Mouse (Mus musculus) right cerebral cortex, adult 18-20 months (tissue): Measurements from ENCODE around the gene Rgs11.

Experiments used
- DNase-seq: peaks from one replicate; pipeline ENCODE4 v3.0.0; 2022; ENCODE audit warnings: mixed read lengths

Gene Rgs11

DNA sequence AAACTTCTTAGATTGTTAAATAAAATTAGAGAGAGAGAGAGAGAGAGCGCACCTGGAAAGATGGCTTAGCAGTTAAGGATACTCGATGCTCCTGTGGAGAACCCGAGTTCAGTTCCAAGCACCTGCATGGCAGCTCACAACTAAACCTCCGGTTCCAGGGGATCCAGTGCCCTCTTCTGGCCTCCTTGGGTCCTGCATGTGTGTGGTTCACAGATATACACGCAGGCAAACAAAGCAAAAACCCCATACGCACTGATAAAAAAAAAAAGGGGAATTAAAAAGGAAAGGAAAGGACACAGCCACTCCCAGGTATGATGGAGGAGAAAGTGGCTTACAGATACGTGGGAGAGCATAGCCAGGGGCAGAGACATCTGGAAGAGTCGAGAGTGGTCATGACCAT is 30.1 kb downstream of the Rgs11 start:
- no peak for DNase-seq

DNA sequence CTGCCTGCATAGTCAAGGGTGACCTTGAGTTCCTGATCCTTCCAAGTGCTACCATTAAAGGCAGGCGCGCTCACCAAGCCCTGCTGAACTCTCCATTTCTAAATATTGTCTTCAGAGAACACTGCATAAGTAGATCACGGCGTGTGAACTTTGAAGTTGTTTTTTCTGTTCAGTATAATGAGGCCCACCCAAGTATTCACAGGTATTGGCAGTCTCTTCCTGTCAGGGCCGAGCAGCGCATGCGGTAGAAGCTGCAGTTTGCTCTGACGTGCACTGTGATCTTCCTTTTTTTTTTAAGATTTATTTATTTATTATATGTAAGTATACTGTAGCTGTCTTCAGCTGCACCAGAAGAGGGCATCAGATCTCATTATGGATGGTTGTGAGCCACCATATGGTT is 31.6 kb downstream of the Rgs11 start:
- DNase-seq = no peak

DNA sequence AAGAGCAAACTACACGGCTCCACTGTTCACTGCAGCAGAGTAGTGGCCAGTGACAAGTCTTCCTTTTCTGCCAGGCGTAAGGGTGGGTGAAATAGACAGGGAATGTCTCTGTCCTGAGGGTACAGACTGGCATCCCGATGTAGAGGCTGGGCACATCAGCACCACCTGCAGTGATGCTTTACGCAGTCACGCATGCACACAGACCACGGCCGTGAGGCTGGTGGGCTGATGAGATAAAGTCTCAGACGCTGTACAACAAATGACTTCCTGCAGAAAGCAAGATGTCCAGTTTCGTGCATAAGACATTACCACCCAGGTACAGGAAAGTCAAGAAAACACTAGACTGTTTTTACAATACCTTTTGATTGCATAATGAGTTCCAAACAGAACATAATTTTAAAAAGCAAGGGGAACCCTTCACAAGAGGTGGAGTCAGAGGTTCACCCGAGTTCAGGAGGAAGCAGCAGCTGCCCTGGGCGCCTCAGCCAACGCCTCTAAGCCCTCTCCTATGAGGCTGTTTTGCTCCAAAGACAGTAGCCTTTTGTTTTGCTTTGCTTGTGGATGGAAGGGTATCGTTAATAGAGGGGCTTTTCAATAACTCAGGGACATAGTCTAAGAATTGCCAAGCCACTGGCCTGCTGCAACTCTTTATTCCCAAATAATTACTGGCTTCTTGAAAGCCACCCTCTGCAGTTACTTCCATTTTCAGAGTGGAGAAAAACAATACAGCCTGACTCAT is 32.5 kb downstream of the Rgs11 start:
- DNase-seq = no peak

DNA sequence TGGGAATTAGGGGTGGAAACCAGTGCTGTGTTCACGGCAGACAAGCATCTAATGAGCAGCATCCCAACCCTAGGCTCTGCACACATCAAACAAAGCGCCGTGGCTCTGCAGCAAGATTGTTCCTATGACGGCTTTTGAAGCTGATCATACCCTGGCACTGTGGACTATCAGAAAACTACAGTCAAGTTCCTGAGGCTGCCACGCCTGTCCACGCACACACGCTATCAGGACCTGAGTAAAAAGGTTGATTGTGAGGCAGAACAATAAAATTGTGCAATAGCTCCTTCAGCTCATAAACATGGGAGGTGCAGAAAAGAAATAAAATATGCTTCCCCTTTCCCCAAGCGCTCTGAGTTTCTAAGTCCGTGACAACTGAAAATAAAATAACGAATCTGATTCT is 34.9 kb downstream of the Rgs11 start:
- DNase-seq = no peak

DNA sequence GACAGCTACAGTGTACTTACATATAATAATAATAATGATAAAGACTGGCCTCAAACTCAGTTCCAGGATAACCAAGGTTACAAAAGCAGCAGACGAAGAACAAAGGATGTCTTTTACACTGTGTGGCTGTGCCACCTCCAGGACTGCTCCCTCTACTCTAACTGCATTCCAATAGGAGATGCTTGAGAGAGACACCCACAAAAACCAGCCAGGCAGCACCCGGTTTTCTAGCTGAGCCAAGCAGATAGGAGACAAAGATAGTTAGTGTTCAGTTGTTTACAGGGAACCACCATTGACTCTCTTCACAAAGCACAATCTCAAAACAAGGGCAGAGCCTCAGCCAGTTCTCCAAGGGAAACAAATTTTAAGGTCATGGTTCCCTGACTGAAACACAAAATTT is 36.8 kb downstream of the Rgs11 start:
- no peak for DNase-seq

DNA sequence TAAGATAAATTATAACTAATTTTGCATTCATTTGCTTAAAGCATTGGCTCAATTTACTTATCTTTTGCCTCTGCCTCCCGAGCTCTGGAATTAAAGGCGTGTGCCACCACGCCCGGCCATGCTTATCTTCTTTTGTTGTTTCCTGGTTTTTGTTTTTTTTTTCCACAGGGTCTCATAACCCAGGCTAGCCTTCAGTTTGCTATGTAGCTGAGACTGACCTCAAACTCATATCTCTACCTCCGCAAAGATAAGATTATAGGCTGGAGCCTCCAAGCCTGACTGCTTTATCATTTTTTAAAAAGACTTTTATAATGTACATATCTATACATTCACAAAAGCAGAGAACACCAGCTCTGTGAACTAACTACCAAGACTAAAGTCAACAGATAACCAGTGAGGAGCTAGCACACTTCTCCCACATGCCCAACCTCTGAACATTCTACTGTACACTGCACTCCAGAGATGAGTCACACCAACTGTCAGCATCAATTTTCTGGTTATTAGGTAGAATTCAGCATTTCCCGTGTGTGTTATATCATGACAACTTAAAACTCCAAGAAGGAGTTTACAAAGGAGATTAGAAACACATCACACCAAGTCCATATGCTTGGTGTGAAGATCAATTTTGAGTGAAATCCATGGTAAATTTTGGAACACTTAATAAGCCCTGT is 37.5 kb downstream of the Rgs11 start:
- DNase-seq = no peak

DNA sequence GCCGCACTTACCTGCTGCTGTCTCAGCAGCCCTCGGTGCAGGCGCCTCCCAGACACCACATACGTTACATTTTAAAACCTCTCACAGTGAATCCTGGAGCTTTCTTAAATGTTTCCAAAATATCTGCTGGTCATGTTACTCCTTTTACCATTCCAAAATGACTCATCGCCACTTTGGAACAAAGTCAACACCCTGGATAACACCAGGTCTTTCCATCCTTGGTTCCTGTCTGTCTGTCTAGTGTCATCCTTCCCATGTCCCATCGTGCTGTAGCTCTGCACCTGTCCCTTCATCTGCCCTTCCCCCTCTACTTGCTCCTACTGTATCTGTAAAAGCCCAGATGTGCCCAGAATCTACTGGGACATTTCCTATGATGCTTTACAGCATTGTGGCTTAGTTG is 38.2 kb downstream of the Rgs11 start:
- DNase-seq = peak; percentile 11

DNA sequence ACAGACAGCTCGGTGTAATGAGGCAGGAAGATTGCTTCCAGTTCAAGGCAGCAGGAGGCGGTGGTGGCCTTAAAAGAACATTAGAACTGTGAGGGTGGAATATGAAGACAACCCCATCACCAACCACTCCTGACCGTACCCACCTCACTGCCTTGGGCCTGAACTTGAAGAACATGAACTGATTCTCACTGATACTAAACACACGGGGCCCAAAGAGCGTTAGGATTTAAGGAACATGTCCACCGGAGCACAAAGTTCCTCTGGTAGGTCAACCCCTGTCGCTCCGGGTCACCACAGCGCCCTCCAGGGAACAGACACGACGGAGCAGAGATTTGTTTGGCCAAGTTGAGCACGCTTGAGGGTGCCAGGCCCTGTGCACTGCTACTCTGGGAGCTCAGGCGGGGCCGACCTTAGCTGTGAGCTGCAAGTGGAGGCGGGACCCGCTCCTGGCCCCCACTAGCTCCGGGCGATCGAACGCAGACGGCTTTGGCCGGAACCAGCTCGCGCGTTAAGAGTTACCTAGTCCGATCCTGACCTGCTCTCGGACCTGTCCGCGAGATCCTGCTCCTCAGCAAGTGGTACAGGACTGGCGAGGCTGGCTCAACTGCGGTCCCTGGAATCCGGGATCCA is 40.8 kb downstream of the Rgs11 start:
- DNase-seq = peak; percentile 28

DNA sequence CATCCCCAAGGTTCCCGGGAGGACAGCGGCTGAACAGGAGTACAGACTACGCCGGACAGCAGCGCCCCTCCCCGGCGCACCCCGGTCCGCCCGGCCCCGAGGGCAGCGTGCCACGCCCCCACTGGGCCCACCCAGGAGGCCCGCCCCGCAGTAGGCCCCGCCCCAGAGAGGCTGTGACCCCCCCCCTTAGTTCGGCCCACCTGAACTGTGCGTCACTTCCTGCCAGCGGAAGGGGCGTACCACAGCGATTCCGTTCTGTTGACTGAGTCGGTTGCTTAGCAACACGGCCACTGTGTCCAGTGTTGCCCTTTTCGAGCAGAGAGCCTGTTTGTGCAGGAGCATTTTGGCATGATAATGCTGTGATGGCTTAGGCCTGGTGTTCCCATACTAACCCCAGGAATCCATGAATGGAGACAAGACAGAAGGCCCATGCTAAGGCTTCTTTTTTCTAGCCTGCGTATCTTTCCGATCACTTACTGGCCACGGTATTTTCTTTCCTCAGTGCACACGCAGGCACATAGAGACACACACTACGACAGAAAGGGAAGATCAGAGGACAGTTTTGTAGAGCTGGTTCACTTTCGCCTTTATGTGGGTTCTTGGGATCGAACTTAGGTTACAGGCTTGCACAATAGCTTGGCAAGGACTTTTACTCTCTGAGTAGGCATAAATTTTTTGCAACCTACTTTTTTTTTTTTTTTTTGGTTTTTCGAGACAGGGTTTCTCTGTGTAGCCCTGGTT is 41.5 kb downstream of the Rgs11 start, which contains the start of gene Fam234a:
Fam234a (minus strand) TSS at position 142 of the 741 bp plus-strand sequence.
- peak; percentile 94 for DNase-seq

DNA sequence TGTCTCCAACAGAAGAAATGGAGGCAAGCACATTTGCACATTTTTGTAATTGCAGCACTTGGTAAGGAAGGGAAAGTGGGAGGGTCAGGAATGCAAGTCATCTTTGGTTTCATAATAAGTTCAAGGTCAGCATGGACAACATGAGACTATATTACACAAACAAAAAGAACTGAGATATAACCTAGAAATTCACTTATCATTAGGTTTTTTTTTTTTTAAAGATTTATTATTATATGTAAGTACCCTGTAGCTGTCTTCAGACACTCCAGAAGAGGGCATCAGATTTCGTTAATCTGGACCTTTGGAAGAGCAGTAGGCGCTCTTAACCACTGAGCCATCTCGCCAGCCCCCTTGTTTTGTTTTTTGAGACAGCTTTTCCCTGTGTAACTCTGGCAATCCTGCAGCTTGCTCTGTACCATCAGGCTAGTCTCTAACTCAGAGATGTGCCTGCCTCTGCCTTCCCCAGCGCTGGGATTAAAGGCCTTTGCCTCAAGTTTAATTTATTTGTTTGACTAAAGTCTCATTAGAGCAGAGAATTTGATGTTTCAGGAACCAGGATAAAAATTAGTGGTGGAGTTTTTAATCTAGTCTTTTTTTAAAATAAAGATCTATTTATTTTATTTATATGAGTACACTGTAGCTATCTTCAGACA is 49.3 kb downstream of the Rgs11 start:
- no peak for DNase-seq

DNA sequence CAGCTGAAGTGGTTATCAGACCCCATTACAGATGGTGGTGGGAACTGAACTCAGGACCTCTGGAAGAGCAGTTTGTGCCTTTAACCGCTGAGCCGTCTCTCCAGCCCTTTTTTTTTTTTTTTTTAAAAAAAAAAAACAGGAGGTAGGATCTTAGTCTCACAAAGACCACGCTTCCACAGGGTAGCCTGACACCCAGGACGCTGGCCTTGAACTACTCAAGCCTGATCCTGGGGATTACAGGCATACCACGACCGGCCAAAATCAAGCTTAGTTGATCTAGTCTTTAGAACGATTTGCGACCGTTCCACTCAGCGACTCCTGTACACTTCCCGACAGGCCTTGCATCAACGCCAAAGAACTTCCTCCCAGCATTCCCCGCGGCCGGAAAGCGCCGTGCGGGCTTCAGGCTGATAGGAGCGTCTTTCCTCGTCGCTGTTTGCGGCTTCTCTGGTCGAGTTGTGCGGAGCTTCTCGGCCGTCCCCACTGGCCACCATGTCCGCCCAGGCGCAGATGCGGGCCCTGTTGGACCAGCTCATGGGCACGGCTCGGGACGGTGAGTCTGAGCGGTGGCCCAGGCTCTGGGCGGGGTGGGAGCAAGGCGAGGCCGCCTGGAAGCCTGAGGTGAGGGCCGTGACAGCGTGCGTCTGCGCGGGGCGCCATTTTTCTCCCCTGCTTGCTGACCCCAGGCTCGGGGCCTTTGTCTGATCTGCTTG is 49.9 kb downstream of the Rgs11 start, which contains the start of gene Luc7l:
Luc7l (plus strand) TSS at position 358 of the 713 bp plus-strand sequence.
- DNase-seq = peak; percentile 97

DNA sequence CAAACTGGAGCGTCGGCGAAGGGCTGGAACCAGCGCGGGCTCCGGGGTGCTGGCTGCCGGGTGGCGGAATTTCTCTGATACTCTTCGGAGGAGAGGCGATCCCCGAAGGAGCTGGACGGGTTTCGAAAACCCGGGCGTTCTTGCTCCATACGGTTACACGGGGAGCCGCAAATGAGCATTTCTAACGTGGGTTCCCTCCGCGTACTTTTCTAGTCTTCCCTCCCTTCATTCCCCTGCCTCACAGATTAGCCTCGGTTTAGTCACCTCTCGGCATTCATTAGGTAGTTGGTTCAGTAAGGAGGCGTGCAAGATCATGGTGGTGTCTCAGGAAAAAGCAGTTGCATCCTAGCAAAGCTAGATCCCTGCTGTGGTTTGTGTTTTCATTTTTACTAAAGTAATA is 50.6 kb downstream of the Rgs11 start:
- no peak for DNase-seq

DNA sequence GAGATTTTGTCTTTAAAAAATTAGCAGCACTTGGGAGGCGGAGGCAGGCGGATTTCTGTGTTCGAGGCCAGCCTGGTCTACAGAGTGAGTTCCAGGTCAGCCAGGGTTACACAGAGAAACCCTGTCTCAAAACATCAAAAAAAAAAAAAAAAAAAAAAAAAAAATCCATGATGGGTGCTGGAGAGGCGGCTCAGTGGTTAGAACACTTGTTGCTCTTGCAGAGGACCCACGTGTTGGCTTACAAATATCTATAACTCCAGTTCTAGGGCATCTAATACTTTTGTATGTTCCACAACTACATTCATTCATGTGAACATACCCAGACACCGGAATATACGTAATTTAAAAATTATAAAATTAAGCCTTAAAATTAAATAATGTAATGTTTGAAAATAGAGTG is 52.6 kb downstream of the Rgs11 start:
- no peak for DNase-seq
